Mouse (Mus musculus): Measurements from ENCODE around the gene Bag5.

DNA sequence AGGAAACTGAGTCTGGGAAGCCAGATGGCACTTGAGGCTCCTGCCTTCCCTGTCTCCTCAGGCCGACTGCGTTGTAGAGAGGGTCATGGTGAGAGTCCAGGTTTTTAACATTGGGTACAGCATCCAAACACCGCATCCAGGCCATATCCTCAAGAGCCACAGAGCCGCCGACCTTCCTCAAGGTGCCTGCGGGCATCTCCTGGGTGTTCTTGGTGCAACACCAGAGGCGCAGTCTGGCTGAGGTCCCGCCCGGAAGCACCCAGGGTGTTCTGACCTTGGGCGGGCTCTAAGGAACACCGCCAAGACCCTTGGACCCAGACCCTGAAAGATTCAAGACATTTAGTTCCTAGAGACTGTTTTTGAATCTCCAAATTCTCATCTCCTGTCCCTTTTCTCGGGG, 40.5 kb downstream of the Bag5 start:
- no peak for TF ChIP-seq POLR2A (IDR thresholded peaks at IDR 0.05; ENCODE audit: borderline replicate concordance, control insufficient read depth, low read depth, low read length)
- TF ChIP-seq CTCF (IDR thresholded peaks at IDR 0.05; ENCODE audit: control insufficient read depth, insufficient read depth, low read length): no peak
